Mouse (Mus musculus): ENCODE measurements at regions not wholly inside any gene's neighbourhood (a gene's known extent, or its start where the extent isn't known, plus 50 kb on each side); places are given as distances from the start of the nearest gene placed in this dataset.

DNA sequence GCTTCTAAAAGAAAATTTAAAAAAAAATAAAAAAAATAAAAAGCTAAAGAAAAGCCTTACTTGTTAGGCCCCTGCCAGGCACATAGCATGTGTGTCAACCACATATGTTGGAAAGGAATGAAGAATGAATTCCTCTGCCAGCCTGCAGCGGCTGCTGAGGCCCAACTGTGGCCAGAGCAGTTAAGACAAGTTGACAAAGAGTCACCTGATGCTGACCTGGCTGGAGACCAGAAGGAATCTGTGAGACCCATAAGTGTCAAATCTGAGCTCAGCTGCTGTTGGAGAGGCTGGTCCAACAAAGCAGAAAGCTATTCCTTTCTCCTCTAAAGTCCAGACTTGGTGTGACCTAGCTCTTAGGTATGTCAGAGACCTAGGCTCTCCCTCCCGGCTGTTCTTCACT lies 78.5 kb upstream of the Itga6 start:
- Histone ChIP-seq H3K9me3 (replicated peaks; ENCODE audit: control insufficient read depth, low read length, poor library complexity, severe bottlenecking) (no peaks in the 10 kb centered on the region), H3K4me3 (ENCODE audit: low read depth, low read length) (no peak overlapping the region), H3K9ac (ENCODE audit: low read depth, low read length) (no peak overlapping the region), H3K27me3 (ENCODE audit: control insufficient read depth, insufficient read depth, low read depth, low read length) (no peaks in the 10 kb centered on the region), H3K36me3 (ENCODE audit: control insufficient read depth, insufficient read depth, low read length) (no peaks in the 10 kb centered on the region), H3K4me2 (ENCODE audit: low read length) (no peak overlapping the region), H3K4me1 (ENCODE audit: control insufficient read depth, insufficient read depth, low read length) (0 out of 2 replicates have a peak, but pooled peaks cover 2% of the 10 kb centered on the region), H3K27ac (ENCODE audit: low read length) (no peak overlapping the region)
- no peak for ATAC-seq
- 83% methylated on average over 2 of the region's 2 CpGs for WGBS

DNA sequence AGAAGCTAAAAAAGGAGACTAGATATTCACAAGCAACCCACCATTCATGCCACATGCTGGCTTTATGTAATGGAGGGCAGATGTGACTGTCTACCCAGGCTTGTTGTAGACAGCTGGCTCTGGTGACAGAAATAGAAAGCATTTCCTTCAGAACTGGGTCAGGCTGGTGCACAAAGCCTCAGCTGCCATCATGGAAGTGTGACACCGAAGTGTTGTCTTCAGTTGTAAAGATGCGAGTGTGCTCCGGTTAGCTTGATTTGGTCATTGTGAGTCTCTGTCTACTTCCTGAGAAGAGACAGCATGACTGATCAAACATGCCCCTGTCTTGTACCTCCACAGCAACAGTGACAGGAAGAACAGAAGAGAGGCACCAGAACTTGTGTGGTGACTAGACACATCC lies 77.7 kb upstream of the Itga6 start:
- Histone ChIP-seq H3K4me1 (ENCODE audit: control insufficient read depth, insufficient read depth, low read length) (0 out of 2 replicates have a peak, but pooled peaks cover 2% of the 10 kb centered on the region), H3K4me3 (ENCODE audit: low read depth, low read length) (no peak overlapping the region), H3K27me3 (ENCODE audit: control insufficient read depth, insufficient read depth, low read depth, low read length) (no peaks in the 10 kb centered on the region), H3K27ac (ENCODE audit: low read length) (no peak overlapping the region), H3K36me3 (ENCODE audit: control insufficient read depth, insufficient read depth, low read length) (no peaks in the 10 kb centered on the region), H3K9ac (ENCODE audit: low read depth, low read length) (no peak overlapping the region), H3K4me2 (ENCODE audit: low read length) (no peak overlapping the region), H3K9me3 (replicated peaks; ENCODE audit: control insufficient read depth, low read length, poor library complexity, severe bottlenecking) (no peaks in the 10 kb centered on the region)
- ATAC-seq: no peak
- 92% methylated on average over 3 of the region's 3 CpGs for WGBS

DNA sequence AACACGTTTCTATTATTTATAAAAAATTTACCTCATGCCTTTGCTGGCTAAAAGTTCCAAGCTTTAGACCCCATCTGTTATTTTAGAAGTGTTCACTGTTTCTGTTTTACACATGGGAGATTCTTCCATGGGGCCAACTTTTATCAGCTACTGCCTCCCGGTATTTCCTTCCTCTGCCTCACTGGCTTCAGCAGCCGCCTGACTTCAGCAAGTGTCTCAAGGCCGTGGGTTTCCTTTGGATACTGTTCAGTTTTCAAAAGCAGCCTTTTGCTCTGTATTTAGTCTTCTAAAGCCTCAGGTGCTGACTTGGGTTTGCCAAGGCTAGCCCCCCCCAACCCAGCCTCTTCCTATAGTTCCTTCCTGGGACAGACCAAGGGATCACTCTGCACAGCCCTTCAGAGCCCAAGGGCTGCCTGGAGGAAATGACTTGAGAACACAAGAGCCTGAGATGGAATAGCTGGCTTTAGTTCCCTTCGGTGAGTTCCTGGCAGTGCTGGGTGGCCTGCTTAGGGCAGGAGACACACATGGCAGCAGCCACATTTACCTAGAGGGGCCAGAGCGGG lies 75.1 kb upstream of the Itga6 start:
- WGBS: 88% methylated on average over 6 of the region's 6 CpGs
- no peak overlapping the region for H3K9ac ChIP-seq (ENCODE audit: low read depth, low read length)
- no peaks in the 10 kb centered on the region for H3K27me3 ChIP-seq (ENCODE audit: control insufficient read depth, insufficient read depth, low read depth, low read length)
- no peaks in the 10 kb centered on the region for H3K9me3 ChIP-seq (replicated peaks; ENCODE audit: control insufficient read depth, low read length, poor library complexity, severe bottlenecking)
- H3K36me3 ChIP-seq (ENCODE audit: control insufficient read depth, insufficient read depth, low read length): no peaks in the 10 kb centered on the region
- ATAC-seq: no peak
- H3K4me3 ChIP-seq (ENCODE audit: low read depth, low read length): no peak overlapping the region
- no peak overlapping the region for H3K27ac ChIP-seq (ENCODE audit: low read length)
- no peaks in the 10 kb centered on the region for H3K4me1 ChIP-seq (ENCODE audit: control insufficient read depth, insufficient read depth, low read length)
- H3K4me2 ChIP-seq (ENCODE audit: low read length): no peak overlapping the region

DNA sequence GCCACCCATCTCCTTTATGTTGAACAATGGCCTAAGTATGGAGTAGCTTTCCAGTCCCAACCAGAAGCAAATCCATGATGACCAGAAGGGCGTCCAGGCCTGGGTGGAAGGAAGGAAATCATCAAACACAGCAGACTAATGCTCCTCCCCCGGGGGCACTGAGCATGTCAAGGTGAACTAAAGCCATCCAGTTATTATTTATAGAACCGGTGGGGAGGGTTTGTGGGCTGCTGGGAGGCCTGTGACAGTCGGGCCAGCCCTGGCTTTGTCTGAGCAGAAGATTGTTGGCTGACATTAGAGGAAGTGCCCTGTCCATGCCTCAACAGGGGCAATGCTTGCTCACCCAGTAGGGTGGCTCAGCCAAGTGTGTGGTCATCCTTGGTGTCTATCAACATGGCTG lies 74.5 kb upstream of the Itga6 start:
- Histone ChIP-seq H3K36me3 (ENCODE audit: control insufficient read depth, insufficient read depth, low read length) (no peaks in the 10 kb centered on the region), H3K9me3 (replicated peaks; ENCODE audit: control insufficient read depth, low read length, poor library complexity, severe bottlenecking) (no peaks in the 10 kb centered on the region), H3K27ac (ENCODE audit: low read length) (no peak overlapping the region), H3K4me2 (ENCODE audit: low read length) (no peak overlapping the region), H3K27me3 (ENCODE audit: control insufficient read depth, insufficient read depth, low read depth, low read length) (no peaks in the 10 kb centered on the region), H3K4me1 (ENCODE audit: control insufficient read depth, insufficient read depth, low read length) (no peaks in the 10 kb centered on the region), H3K4me3 (ENCODE audit: low read depth, low read length) (no peak overlapping the region), H3K9ac (ENCODE audit: low read depth, low read length) (no peak overlapping the region)
- WGBS: 91% methylated on average over 4 of the region's 4 CpGs
- no peak for ATAC-seq

DNA sequence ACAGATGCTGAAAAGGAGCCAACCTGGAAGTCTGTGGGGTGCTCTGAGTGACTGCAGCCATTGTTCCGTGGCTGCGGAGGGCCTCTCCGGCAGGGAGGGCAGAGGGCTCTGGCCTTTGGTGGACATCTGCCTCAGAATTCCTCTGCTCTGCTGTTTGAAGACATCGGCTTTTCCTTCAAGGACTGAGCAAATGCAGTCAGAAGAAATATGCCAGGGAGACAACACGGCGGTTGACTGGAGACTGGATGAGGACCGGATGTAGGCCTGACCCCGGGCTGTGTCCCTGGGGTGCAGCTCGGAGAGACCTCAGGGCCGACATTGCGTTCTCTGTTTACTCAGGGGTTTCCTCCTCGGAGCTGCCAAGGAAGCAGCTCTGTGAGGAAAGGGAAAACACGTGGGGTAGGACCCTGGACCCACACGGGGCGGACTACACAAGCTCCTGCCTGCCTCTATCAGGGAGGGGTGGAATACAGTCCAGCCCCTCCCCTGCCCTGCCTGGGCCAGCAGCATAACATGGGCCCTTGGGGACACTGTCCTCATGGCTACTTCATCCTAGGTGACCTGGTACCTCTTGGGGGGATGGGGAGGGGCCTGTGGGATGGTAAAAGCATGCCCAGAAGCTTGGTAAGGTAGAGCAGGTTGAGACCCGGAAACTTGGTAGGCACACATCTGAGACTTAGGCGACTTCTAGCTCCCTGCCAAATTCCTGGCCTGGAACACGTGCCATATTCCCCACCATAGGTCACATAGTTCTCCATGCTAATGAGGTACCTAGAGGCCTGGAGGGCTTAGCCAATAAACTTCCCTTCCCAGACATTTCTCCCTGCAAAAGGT lies 72.1 kb upstream of the Itga6 start:
- Histone ChIP-seq H3K9ac (ENCODE audit: low read depth, low read length) (no peak overlapping the region), H3K9me3 (replicated peaks; ENCODE audit: control insufficient read depth, low read length, poor library complexity, severe bottlenecking) (no peaks in the 10 kb centered on the region), H3K4me3 (ENCODE audit: low read depth, low read length) (no peak overlapping the region), H3K4me1 (ENCODE audit: control insufficient read depth, insufficient read depth, low read length) (no peaks in the 10 kb centered on the region), H3K27ac (ENCODE audit: low read length) (no peak overlapping the region), H3K4me2 (ENCODE audit: low read length) (no peak overlapping the region), H3K27me3 (ENCODE audit: control insufficient read depth, insufficient read depth, low read depth, low read length) (no peaks in the 10 kb centered on the region), H3K36me3 (ENCODE audit: control insufficient read depth, insufficient read depth, low read length) (no peaks in the 10 kb centered on the region)
- WGBS: 78% methylated on average over 18 of the region's 18 CpGs
- no peak for ATAC-seq

DNA sequence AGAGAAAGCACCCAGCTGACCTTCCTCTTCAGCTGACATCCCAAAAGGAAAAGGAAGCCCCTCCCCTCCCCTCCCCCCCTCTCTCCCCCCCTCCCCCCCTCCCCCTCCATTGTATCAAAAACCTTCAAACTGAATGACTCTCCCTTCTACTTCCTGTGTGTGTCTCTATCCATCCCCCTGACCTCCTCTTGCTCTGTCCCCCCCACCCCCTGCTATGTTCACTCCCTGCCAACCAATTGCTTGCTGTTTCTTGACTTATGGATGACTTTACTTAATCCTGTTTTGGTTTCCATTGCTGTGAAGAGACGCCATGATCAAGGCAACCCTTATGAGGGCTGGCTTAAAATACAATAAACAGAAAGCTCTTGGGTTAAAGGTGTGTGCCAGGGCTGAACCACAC lies 64.7 kb upstream of the Itga6 start:
- Histone ChIP-seq H3K27me3 (ENCODE audit: control insufficient read depth, insufficient read depth, low read depth, low read length) (no peaks in the 10 kb centered on the region), H3K27ac (ENCODE audit: low read length) (no peak overlapping the region), H3K36me3 (ENCODE audit: control insufficient read depth, insufficient read depth, low read length) (no peaks in the 10 kb centered on the region), H3K9ac (ENCODE audit: low read depth, low read length) (no peak overlapping the region), H3K9me3 (replicated peaks; ENCODE audit: control insufficient read depth, low read length, poor library complexity, severe bottlenecking) (peaks cover 4% of the 10 kb centered on the region; the same call in 1 of the 2 replicates), H3K4me2 (ENCODE audit: low read length) (no peak overlapping the region), H3K4me3 (ENCODE audit: low read depth, low read length) (no peak overlapping the region), H3K4me1 (ENCODE audit: control insufficient read depth, insufficient read depth, low read length) (no peaks in the 10 kb centered on the region)
- no peak for ATAC-seq
- 38% methylated on average over 1 of the region's 1 CpGs for WGBS

DNA sequence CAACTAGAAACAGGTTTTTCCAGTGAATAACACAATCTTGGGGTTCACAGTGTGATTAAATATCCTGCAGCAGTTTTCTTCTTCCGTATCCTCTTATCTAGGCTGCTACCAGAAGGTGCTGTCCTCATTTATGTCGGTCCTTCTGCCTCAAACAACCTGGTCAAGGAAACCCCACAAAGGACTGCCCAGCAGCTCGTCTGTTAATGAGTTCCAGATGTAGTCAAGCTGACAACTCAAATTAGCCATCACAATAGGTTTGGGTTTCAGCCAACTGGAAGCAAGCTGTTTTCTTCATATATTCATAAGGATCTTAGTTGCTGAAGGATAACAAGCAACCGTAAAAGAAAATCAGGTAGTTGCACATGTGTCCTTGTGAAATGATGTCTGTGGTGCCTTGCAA lies 64.3 kb upstream of the Itga6 start:
- H3K36me3 ChIP-seq (ENCODE audit: control insufficient read depth, insufficient read depth, low read length): no peaks in the 10 kb centered on the region
- ATAC-seq: no peak
- H3K27me3 ChIP-seq (ENCODE audit: control insufficient read depth, insufficient read depth, low read depth, low read length): no peaks in the 10 kb centered on the region
- H3K9ac ChIP-seq (ENCODE audit: low read depth, low read length): no peak overlapping the region
- H3K9me3 ChIP-seq (replicated peaks; ENCODE audit: control insufficient read depth, low read length, poor library complexity, severe bottlenecking): peaks cover 4% of the 10 kb centered on the region; the same call in 1 of the 2 replicates
- H3K4me1 ChIP-seq (ENCODE audit: control insufficient read depth, insufficient read depth, low read length): no peaks in the 10 kb centered on the region
- no peak overlapping the region for H3K4me2 ChIP-seq (ENCODE audit: low read length)
- 56% methylated on average over 4 of the region's 4 CpGs for WGBS
- no peak overlapping the region for H3K27ac ChIP-seq (ENCODE audit: low read length)
- H3K4me3 ChIP-seq (ENCODE audit: low read depth, low read length): no peak overlapping the region

DNA sequence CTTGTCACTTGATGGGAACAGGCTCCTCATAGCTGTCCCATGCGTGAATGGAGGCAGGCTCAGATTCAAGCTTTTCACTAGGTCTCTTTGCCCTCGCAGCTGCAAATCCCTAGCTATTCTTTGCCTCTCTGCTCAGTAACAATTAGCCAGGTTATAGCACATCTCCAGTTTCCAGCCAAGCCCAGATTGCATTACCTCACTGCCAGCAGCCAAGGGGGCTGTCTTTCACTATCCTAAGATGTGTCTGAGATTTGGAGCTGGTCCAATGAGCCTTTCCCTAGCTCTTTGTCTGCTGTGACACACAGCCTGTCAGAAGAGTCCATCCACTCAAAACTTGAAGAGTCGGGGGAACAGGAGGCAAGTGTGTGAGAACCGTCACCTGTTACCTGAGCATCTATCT lies 62.0 kb upstream of the Itga6 start:
- H3K9ac ChIP-seq (ENCODE audit: low read depth, low read length): no peak overlapping the region
- no peaks in the 10 kb centered on the region for H3K36me3 ChIP-seq (ENCODE audit: control insufficient read depth, insufficient read depth, low read length)
- H3K4me1 ChIP-seq (ENCODE audit: control insufficient read depth, insufficient read depth, low read length): no peaks in the 10 kb centered on the region
- no peaks in the 10 kb centered on the region for H3K27me3 ChIP-seq (ENCODE audit: control insufficient read depth, insufficient read depth, low read depth, low read length)
- H3K9me3 ChIP-seq (replicated peaks; ENCODE audit: control insufficient read depth, low read length, poor library complexity, severe bottlenecking): peaks cover 4% of the 10 kb centered on the region; the same call in 1 of the 2 replicates
- no peak overlapping the region for H3K4me3 ChIP-seq (ENCODE audit: low read depth, low read length)
- WGBS: 60% methylated on average over 4 of the region's 4 CpGs
- no peak overlapping the region for H3K27ac ChIP-seq (ENCODE audit: low read length)
- no peak overlapping the region for H3K4me2 ChIP-seq (ENCODE audit: low read length)
- no peak for ATAC-seq

DNA sequence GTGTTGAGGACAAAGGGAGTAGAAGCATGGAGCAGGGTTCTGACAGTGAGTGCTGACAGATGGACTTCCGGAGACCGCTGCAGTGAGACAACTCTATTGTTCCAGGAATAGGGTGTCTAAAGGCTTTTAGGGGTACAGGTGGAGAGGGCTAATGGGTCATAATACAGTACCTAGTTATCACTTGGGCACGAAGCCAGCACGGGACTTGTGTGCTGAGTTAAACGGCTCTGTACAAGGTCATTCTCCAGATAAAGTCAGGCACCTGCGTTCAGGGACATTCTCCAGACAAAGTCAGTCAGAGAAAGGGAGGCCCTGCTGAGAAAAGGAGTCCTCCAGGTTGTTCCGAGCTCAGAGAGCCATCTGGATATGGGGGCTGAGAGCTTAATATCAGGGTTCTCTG lies 60.2 kb upstream of the Itga6 start:
- Histone ChIP-seq H3K4me3 (ENCODE audit: low read depth, low read length) (no peak overlapping the region), H3K36me3 (ENCODE audit: control insufficient read depth, insufficient read depth, low read length) (no peaks in the 10 kb centered on the region), H3K9me3 (replicated peaks; ENCODE audit: control insufficient read depth, low read length, poor library complexity, severe bottlenecking) (no peaks in the 10 kb centered on the region), H3K9ac (ENCODE audit: low read depth, low read length) (no peak overlapping the region), H3K27me3 (ENCODE audit: control insufficient read depth, insufficient read depth, low read depth, low read length) (no peaks in the 10 kb centered on the region), H3K4me2 (ENCODE audit: low read length) (no peak overlapping the region), H3K27ac (ENCODE audit: low read length) (no peak overlapping the region), H3K4me1 (ENCODE audit: control insufficient read depth, insufficient read depth, low read length) (no peaks in the 10 kb centered on the region)
- 93% methylated on average over 7 of the region's 7 CpGs for WGBS
- ATAC-seq: no peak
